Mouse (Mus musculus) heart, adult 2 months (tissue): ENCODE data around the gene Dram1. TPM values are rescaled to one million over a fixed set of nuclear protein-coding genes. Genes with fewer than 3 reads are reported as not detected.

Experiments used
- DNase-seq, 2 experiments: peaks; one replicate each; pipeline ENCODE4 v3.0.0; 2021
- H3K27ac ChIP-seq: fragments of 200-600 bp; 2 replicates; pipeline ENCODE4 v1.8.1; 2022
- H3K27me3 ChIP-seq: fragments of 200-500 bp; 2 replicates; pipeline ENCODE4 v1.6.1; 2012; ENCODE audit warnings: mild to moderate bottlenecking, low read length, inconsistent platforms, mixed read lengths; ENCODE audit not compliant: control insufficient read depth, insufficient read depth
- H3K36me3 ChIP-seq: fragments of 200-500 bp; 2 replicates; pipeline ENCODE4 v1.6.1; 2012; ENCODE audit warnings: low read length, inconsistent platforms; ENCODE audit not compliant: control insufficient read depth, insufficient read depth
- H3K4me1 ChIP-seq: fragments of 200-500 bp; 2 replicates; pipeline ENCODE4 v1.6.1; 2011; ENCODE audit warnings: low read length; ENCODE audit not compliant: control insufficient read depth, insufficient read depth
- H3K4me3 ChIP-seq: fragments of 200-600 bp; 2 replicates; pipeline ENCODE4 v1.8.1; 2022
- H3K79me2 ChIP-seq: fragments of 200-500 bp; replicated peaks from 2 replicates; pipeline ENCODE4 v1.6.1; 2012; ENCODE audit warnings: mild to moderate bottlenecking, inconsistent platforms, low read length, moderate library complexity, mixed read lengths; ENCODE audit not compliant: control insufficient read depth, insufficient read depth
- H3K9ac ChIP-seq: fragments of 200-500 bp; 2 replicates; pipeline ENCODE4 v1.6.1; 2012; ENCODE audit warnings: low read depth, mild to moderate bottlenecking, control low read depth, inconsistent platforms, low read length, mixed read lengths
- CTCF ChIP-seq: fragments of 200-600 bp; IDR thresholded peaks from 2 replicates; pipeline ENCODE4 v1.8.1; 2022; ENCODE audit warnings: antibody characterized with exemption, mild to moderate bottlenecking, moderate library complexity
- EP300 ChIP-seq: fragments of 200-500 bp; IDR thresholded peaks from 2 replicates; pipeline ENCODE4 v1.6.1; 2011; ENCODE audit warnings: low read depth, low read length, control low read depth; ENCODE audit not compliant: insufficient read depth
- POLR2A ChIP-seq: fragments of 200-500 bp; IDR thresholded peaks from 2 replicates; pipeline ENCODE4 v1.6.1; 2011; ENCODE audit warnings: mild to moderate bottlenecking, low read depth, low read length, control low read depth; ENCODE audit not compliant: insufficient read depth
- WGBS: fragments of 180-500 bp; shearing (Covaris S2); methylation state at CpG from one replicate; pipeline ENCODE4 v1.1.7; 2018; 5-methylcytosine and 5-hydroxymethylcytosine counted together
- intact Hi-C: fragments of 180-260 bp; cut with DNase I; formaldehyde crosslinking; loops from one replicate; pipeline ENCODE4 v1.15.1; 2025
- polyA plus RNA-seq: library from polyadenylated mRNA; depleted of rRNA; stranded (reverse); fragments of >200 nt; gene quantifications from 2 replicates; pipeline ENCODE4 v1.2.3, GENCODE M21; 2012
- total RNA-seq, 2 experiments: library from RNA; stranded (reverse); gene quantifications; 2 replicates each; pipeline ENCODE4 v1.2.3; 2021

The Dram1 gene
- total and polyA plus RNA-seq, 3 experiments, result 3.7 to 6.8 (median 4.5) TPM

GRCm38 (mm10) chr10:88345899-88346401, 32.9 kb downstream of the Dram1 start:
- 0 out of 2 replicates have a peak overlapping the region, but pooled peaks have one; percentile 17 for H3K27ac ChIP-seq

GRCm38 (mm10) chr10:88341368-88341767, 37.5 kb downstream of the Dram1 start:
- H3K9ac ChIP-seq, result no peak overlapping the region
- peaks cover 1% of the 10 kb centered on the region; the same call in 1 of the 2 replicates for H3K4me1 ChIP-seq
- no peaks in the 10 kb centered on the region for H3K27me3 ChIP-seq
- no peak for DNase-seq
- no peak overlapping the region for H3K4me3 ChIP-seq
- no peak overlapping the region for H3K27ac ChIP-seq
- H3K79me2 ChIP-seq, result no peaks in the 10 kb centered on the region
- WGBS, result 83% methylated on average over 6 of the region's 6 CpGs
- TF ChIP-seq EP300, result no peak
- no peak for TF ChIP-seq CTCF
- no peak for TF ChIP-seq POLR2A
- intact Hi-C loops, result no loop called here
- H3K36me3 ChIP-seq, result no peaks in the 10 kb centered on the region

More at GRCm38 (mm10) chr10:88345899-88346401, 32.9 kb downstream of the Dram1 start:
- Histone ChIP-seq H3K9ac (peak overlapping the region; percentile 4; the same call in 1 of the 2 replicates), H3K36me3 (no peaks in the 10 kb centered on the region), H3K27me3 (no peaks in the 10 kb centered on the region), H3K79me2 (no peaks in the 10 kb centered on the region), H3K4me3 (no peak overlapping the region), H3K4me1 (peaks cover 2% of the 10 kb centered on the region)
- no peak for DNase-seq
- TF ChIP-seq CTCF, result no peak
- TF ChIP-seq EP300, result no peak
- TF ChIP-seq POLR2A, result no peak
- 28% methylated on average over 11 of the region's 11 CpGs for WGBS
- intact Hi-C loops, result no loop called here

- no peak overlapping the region for H3K9ac ChIP-seq
- 81% methylated on average over 9 of the region's 9 CpGs for WGBS
- no peak overlapping the region for H3K4me3 ChIP-seq
- no peaks in the 10 kb centered on the region for H3K27me3 ChIP-seq
- no peaks in the 10 kb centered on the region for H3K36me3 ChIP-seq
- TF ChIP-seq CTCF (no peak), POLR2A (no peak), EP300 (no peak)
- no peak overlapping the region for H3K27ac ChIP-seq
- no peaks in the 10 kb centered on the region for H3K4me1 ChIP-seq
- no peak for DNase-seq
- no peaks in the 10 kb centered on the region for H3K79me2 ChIP-seq
- intact Hi-C loops, result no loop called here
These were observed 38.2 kb downstream of the Dram1 start for GRCm38 (mm10) chr10:88340660-88341059.

GRCm38 (mm10) chr10:88330695-88331094, 48.2 kb downstream of the Dram1 start:
- no peak overlapping the region for H3K27ac ChIP-seq
- peaks cover 1% of the 10 kb centered on the region; the same call in 1 of the 2 replicates for H3K4me1 ChIP-seq
- H3K4me3 ChIP-seq, result no peak overlapping the region
- no peaks in the 10 kb centered on the region for H3K79me2 ChIP-seq
- no peaks in the 10 kb centered on the region for H3K36me3 ChIP-seq
- H3K27me3 ChIP-seq, result no peaks in the 10 kb centered on the region
- no peak for DNase-seq
- intact Hi-C loops, result no loop called here
- 28% methylated on average over 5 of the region's 5 CpGs for WGBS
- H3K9ac ChIP-seq, result no peak overlapping the region
- peak; percentile 53 for TF ChIP-seq CTCF
- TF ChIP-seq EP300, result no peak

GRCm38 (mm10) chr10:88328056-88328450, 50.8 kb downstream of the Dram1 start:
- no peak for TF ChIP-seq EP300
- no peak for TF ChIP-seq CTCF
- TF ChIP-seq POLR2A, result no peak
- Histone ChIP-seq H3K27ac (no peak overlapping the region), H3K4me1 (peaks cover 1% of the 10 kb centered on the region; the same call in 1 of the 2 replicates), H3K4me3 (no peak overlapping the region), H3K27me3 (no peaks in the 10 kb centered on the region), H3K9ac (no peak overlapping the region), H3K36me3 (no peaks in the 10 kb centered on the region), H3K79me2 (no peaks in the 10 kb centered on the region)
- DNase-seq, result peak in 1 of 2 experiments; percentile 24
- WGBS, result 45% methylated on average over 4 of the region's 4 CpGs
- intact Hi-C loops, result loop anchor here (5.0 to 10.0 kb wide), 4 partner anchors 353 to 1301 kb away; partner anchors contain the start of gene Igf1
